ENCODE assay signal across 8 mouse cellular contexts in genomic region chr11:75563851-75564548, GRCm38 (mm10). TPM values are rescaled to one million over a fixed set of nuclear protein-coding genes. Genes with fewer than 3 reads are reported as not detected.
DNase-seq lines count a peak whose midpoint lies in the region; ATAC-seq and TF ChIP-seq lines count a peak whose summit lies in the region.

No protein-coding gene starts in this region.

- no peak for TF ChIP-seq CTCF in left cerebral cortex, adult 2 months (IDR thresholded peaks at IDR 0.05)

- no peak overlapping the region for H3K9ac ChIP-seq in neural tube, embryonic 15.5 days (replicated peaks)
- H3K9ac ChIP-seq in hindbrain, embryonic 11.5 days (ENCODE audit: low read depth, low read length), result no peak overlapping the region

- H3K27me3 ChIP-seq in neural tube, embryonic 15.5 days (replicated peaks), result no peaks in the 10 kb centered on the region
- no peaks in the 10 kb centered on the region for H3K27me3 ChIP-seq in hindbrain, embryonic 11.5 days (ENCODE audit: control insufficient read depth, insufficient read depth, low read length)

- no peak for ATAC-seq in neural tube, embryonic 15.5 days (ENCODE audit: low FRiP score)
- no peak for ATAC-seq in erythroid progenitor cell, adult 5-6 weeks (replicated peaks; ENCODE audit: low FRiP score, poor library complexity, severe bottlenecking)
- ATAC-seq in hindbrain, embryonic 11.5 days (ENCODE audit: low FRiP score), result no peak

- H3K9me3 ChIP-seq in neural tube, embryonic 15.5 days (replicated peaks), result no peaks in the 10 kb centered on the region
- H3K9me3 ChIP-seq in hindbrain, embryonic 11.5 days (ENCODE audit: control insufficient read depth, low read length), result no peaks in the 10 kb centered on the region

- WGBS in neural tube, embryonic 15.5 days, result 71% methylated on average over 18 of the region's 18 CpGs
- WGBS in hindbrain, embryonic 11.5 days, result 68% methylated on average over 18 of the region's 18 CpGs

- DNase-seq in left cerebral cortex, adult 2 months (ENCODE audit: extremely low spot score in 1 of 2, low spot score in 2 of 2), result no peak
- no peak for DNase-seq in left cerebral cortex, postnatal 14 days (ENCODE audit: low spot score in 2 of 2)
- peak; percentile 60 for DNase-seq in adrenal gland, postnatal 25 days
- DNase-seq in heart, postnatal 14 days, result peak; percentile 47 to 54
- DNase-seq in kidney, adult 11 months, result no peak
- no peak for DNase-seq in hindbrain, embryonic 11.5 days (ENCODE audit: low spot score)

- 0 out of 2 replicates have a peak, but pooled peaks cover 3% of the 10 kb centered on the region for H3K4me1 ChIP-seq in neural tube, embryonic 15.5 days
- no peaks in the 10 kb centered on the region for H3K4me1 ChIP-seq in hindbrain, embryonic 11.5 days (replicated peaks; ENCODE audit: control insufficient read depth, insufficient read depth, low read length)

- intact Hi-C loops in left cerebral cortex, adult 2 months (cut with DNase I), result no loop called here
- intact Hi-C loops in left cerebral cortex, postnatal 14 days (cut with DNase I), result no loop called here
- intact Hi-C loops in heart, postnatal 14 days (cut with DNase I), result no loop called here

- H3K36me3 ChIP-seq in neural tube, embryonic 15.5 days, result peaks cover 65% of the 10 kb centered on the region
- no peaks in the 10 kb centered on the region for H3K36me3 ChIP-seq in hindbrain, embryonic 11.5 days (ENCODE audit: control insufficient read depth, insufficient read depth, low read length)

- H3K4me2 ChIP-seq in neural tube, embryonic 15.5 days, result no peak overlapping the region
- no peak overlapping the region for H3K4me2 ChIP-seq in hindbrain, embryonic 11.5 days (replicated peaks; ENCODE audit: low read depth, low read length)

- H3K4me3 ChIP-seq in left cerebral cortex, adult 2 months, result no peak overlapping the region
- H3K4me3 ChIP-seq in neural tube, embryonic 15.5 days (replicated peaks), result no peak overlapping the region
- H3K4me3 ChIP-seq in hindbrain, embryonic 11.5 days (ENCODE audit: low read depth, low read length), result no peak overlapping the region

- peak overlapping the region; percentile 69 for H3K27ac ChIP-seq in left cerebral cortex, adult 2 months
- H3K27ac ChIP-seq in neural tube, embryonic 15.5 days (replicated peaks), result 0 out of 2 replicates have a peak overlapping the region, but pooled peaks have one; percentile 5
- no peak overlapping the region for H3K27ac ChIP-seq in hindbrain, embryonic 11.5 days (ENCODE audit: low read depth, low read length)

RNA-seq across cellular contexts. Expression of gene Pitpna, which starts 23.9 kb away (rescaled TPM):
- 100 to 1,000 TPM; 329 to 332 TPM for total RNA-seq in left cerebral cortex, adult 2 months (2021)
- total RNA-seq in left cerebral cortex, postnatal 14 days (2021), result 100 to 1,000 TPM; 336 to 338 TPM
- 182 and 184 TPM in 2 replicates for total RNA-seq in adrenal gland, postnatal 25 days (2021)
- 100 to 1,000 TPM; 124 to 130 TPM for total RNA-seq in heart, postnatal 14 days (2021)
- 113 and 117 TPM in 2 replicates for polyA plus RNA-seq in neural tube, embryonic 15.5 days (2015; fragmentation: Nextera tagmentation; extraction: Ambion mirVana)
- 39.8 and 49.4 TPM in 2 replicates for total RNA-seq in erythroid progenitor cell, adult 5-6 weeks (2015; ENCODE audit: low replicate concordance)
- total RNA-seq in erythroid progenitor cell, adult 5-6 weeks (2017; ENCODE audit: low replicate concordance), result 18.0 and 33.4 TPM in 2 replicates
- polyA plus RNA-seq in hindbrain, embryonic 11.5 days (2014; fragmentation: Nextera tagmentation; extraction: Ambion mirVana), result 96.2 and 99.5 TPM in 2 replicates

RNA-seq across cellular contexts. Expression of gene Slc43a2, which starts 32.5 kb away (rescaled TPM):
- total RNA-seq in left cerebral cortex, adult 2 months (2021), result 10 to 100 TPM; 56.7 to 57.0 TPM
- 10 to 100 TPM; 53.0 to 61.5 TPM for total RNA-seq in left cerebral cortex, postnatal 14 days (2021)
- 23.0 and 24.0 TPM in 2 replicates for total RNA-seq in adrenal gland, postnatal 25 days (2021)
- 10 to 100 TPM; 23.4 to 25.8 TPM for total RNA-seq in heart, postnatal 14 days (2021)
- 15.7 and 15.8 TPM in 2 replicates for polyA plus RNA-seq in neural tube, embryonic 15.5 days (2015; fragmentation: Nextera tagmentation; extraction: Ambion mirVana)
- 4.3 and 6.3 TPM in 2 replicates for total RNA-seq in erythroid progenitor cell, adult 5-6 weeks (2015; ENCODE audit: low replicate concordance)
- 4.5 and 8.2 TPM in 2 replicates for total RNA-seq in erythroid progenitor cell, adult 5-6 weeks (2017; ENCODE audit: low replicate concordance)
- polyA plus RNA-seq in hindbrain, embryonic 11.5 days (2014; fragmentation: Nextera tagmentation; extraction: Ambion mirVana), result 5.5 and 5.9 TPM in 2 replicates

RNA-seq across cellular contexts. Expression of gene Scarf1, which starts 50.7 kb away (rescaled TPM):
- total RNA-seq in left cerebral cortex, adult 2 months (2021), result 1 to 10 TPM; 1.3 to 1.6 TPM
- 1 to 10 TPM; 3.0 to 3.3 TPM for total RNA-seq in left cerebral cortex, postnatal 14 days (2021)
- 9.4 and 10.0 TPM in 2 replicates for total RNA-seq in adrenal gland, postnatal 25 days (2021)
- 10 to 100 TPM; 15.7 to 16.5 TPM for total RNA-seq in heart, postnatal 14 days (2021)
- polyA plus RNA-seq in neural tube, embryonic 15.5 days (2015; fragmentation: Nextera tagmentation; extraction: Ambion mirVana), result 3.9 and 4.7 TPM in 2 replicates
- total RNA-seq in erythroid progenitor cell, adult 5-6 weeks (2015; ENCODE audit: low replicate concordance), result not detected in 2 replicates
- total RNA-seq in erythroid progenitor cell, adult 5-6 weeks (2017; ENCODE audit: low replicate concordance), result 0.15 TPM in 1 of 2 replicates, not detected in the other
- 3.4 and 4.0 TPM in 2 replicates for polyA plus RNA-seq in hindbrain, embryonic 11.5 days (2014; fragmentation: Nextera tagmentation; extraction: Ambion mirVana)

RNA-seq across cellular contexts. Expression of gene Rilp, which starts 54.1 kb away (rescaled TPM):
- total RNA-seq in left cerebral cortex, adult 2 months (2021), result 1 to 10 TPM in 1 of 2 experiments, under 1 TPM in 1; 0.91 to 1.4 TPM
- 1 to 10 TPM; 2.0 to 2.5 TPM for total RNA-seq in left cerebral cortex, postnatal 14 days (2021)
- total RNA-seq in adrenal gland, postnatal 25 days (2021), result 12.7 and 14.6 TPM in 2 replicates
- 10 to 100 TPM; 42.2 to 44.1 TPM for total RNA-seq in heart, postnatal 14 days (2021)
- 2.8 and 3.1 TPM in 2 replicates for polyA plus RNA-seq in neural tube, embryonic 15.5 days (2015; fragmentation: Nextera tagmentation; extraction: Ambion mirVana)
- total RNA-seq in erythroid progenitor cell, adult 5-6 weeks (2015; ENCODE audit: low replicate concordance), result not detected in 2 replicates
- total RNA-seq in erythroid progenitor cell, adult 5-6 weeks (2017; ENCODE audit: low replicate concordance), result 0.26 and 1.3 TPM in 2 replicates
- 0.63 and 0.66 TPM in 2 replicates for polyA plus RNA-seq in hindbrain, embryonic 11.5 days (2014; fragmentation: Nextera tagmentation; extraction: Ambion mirVana)

Comparison
In these comparisons a context has a peak if more than half of its experiments do, and no peak if none do; other contexts are left out.
1. DNase-seq: peak in adrenal gland, postnatal 25 days (single experiment) and heart, postnatal 14 days (2 of 2); none in left cerebral cortex, adult 2 months (0 of 2), left cerebral cortex, postnatal 14 days (0 of 2), kidney, adult 11 months (single experiment) and hindbrain, embryonic 11.5 days (single experiment).